In genomic region chr5:131250701-131251636, GRCm38 (mm10) we compare ENCODE assay signal across 10 mouse cellular contexts. TPM values are rescaled to one million over a fixed set of nuclear protein-coding genes. Genes with fewer than 3 reads are reported as not detected.
DNase-seq lines count a peak whose midpoint lies in the region; ATAC-seq and TF ChIP-seq lines count a peak whose summit lies in the region.
"Had no signal": no experiment of that assay in that cellular context is flagged by ENCODE, and none has a peak within 500 bp of the region (broad histone marks: within the 10 kb centered on the region; RNA-seq: fewer than 3 reads in every experiment).

No protein-coding gene starts in this region.

- TF ChIP-seq POLR2A in embryonic fibroblast, embryonic 13.5 days (IDR thresholded peaks at IDR 0.05; ENCODE audit: low read depth, low read length): no peak
- TF ChIP-seq POLR2A in thymus, adult 2 months (IDR thresholded peaks at IDR 0.05; ENCODE audit: control insufficient read depth, extremely low read depth, insufficient read depth, low read length, poor library complexity): no peak

- peak; percentile 82 for ATAC-seq in intestine, embryonic 15.5 days
- no peak for ATAC-seq in midbrain, postnatal 0 days (ENCODE audit: low FRiP score)
- ATAC-seq: liver, embryonic 12.5 days had no signal

- H3K4me2 ChIP-seq in intestine, embryonic 15.5 days (replicated peaks): no peak overlapping the region
- H3K4me2 ChIP-seq in midbrain, postnatal 0 days (ENCODE audit: low read depth, low read length, poor library complexity, severe bottlenecking): no peak overlapping the region
- H3K4me2 ChIP-seq: liver, embryonic 12.5 days had no signal

- peaks cover 11% of the 10 kb centered on the region for H3K4me1 ChIP-seq in embryonic fibroblast, embryonic 13.5 days (ENCODE audit: control insufficient read depth, insufficient read depth, low read length)
- H3K4me1 ChIP-seq in intestine, embryonic 15.5 days (replicated peaks): no peaks in the 10 kb centered on the region
- no peaks in the 10 kb centered on the region for H3K4me1 ChIP-seq in thymus, adult 2 months (replicated peaks; ENCODE audit: control insufficient read depth, insufficient read depth, low read length)
- no peaks in the 10 kb centered on the region for H3K4me1 ChIP-seq in midbrain, postnatal 0 days (ENCODE audit: insufficient read depth, low read length)
- H3K4me1 ChIP-seq: forebrain, embryonic 10.5 days; liver, embryonic 12.5 days had no signal

- no peak for TF ChIP-seq CTCF in embryonic fibroblast, embryonic 13.5 days (IDR thresholded peaks at IDR 0.05; ENCODE audit: borderline replicate concordance, insufficient read depth, low read length)
- no peak for TF ChIP-seq CTCF in thymus, adult 2 months (IDR thresholded peaks at IDR 0.05; ENCODE audit: borderline replicate concordance, control insufficient read depth, extremely low read depth, insufficient read depth, low read length, poor library complexity)
- TF ChIP-seq CTCF in midbrain, postnatal 0 days (IDR thresholded peaks at IDR 0.05): no peak

- H3K4me3 ChIP-seq in embryonic fibroblast, embryonic 13.5 days (ENCODE audit: insufficient read depth, low read length): no peak overlapping the region
- H3K4me3 ChIP-seq in intestine, embryonic 15.5 days (replicated peaks): no peak overlapping the region
- no peak overlapping the region for H3K4me3 ChIP-seq in thymus, adult 2 months (ENCODE audit: control insufficient read depth, insufficient read depth, low read length)
- H3K4me3 ChIP-seq in midbrain, postnatal 0 days (ENCODE audit: low read depth, low read length): no peak overlapping the region
- H3K4me3 ChIP-seq: forebrain, embryonic 10.5 days; liver, embryonic 12.5 days had no signal

- H3K9ac ChIP-seq in intestine, embryonic 15.5 days: no peak overlapping the region
- H3K9ac ChIP-seq in midbrain, postnatal 0 days (replicated peaks; ENCODE audit: low read length, poor library complexity, severe bottlenecking): no peak overlapping the region
- H3K9ac ChIP-seq: liver, embryonic 12.5 days had no signal

- H3K27ac ChIP-seq in embryonic fibroblast, embryonic 13.5 days (ENCODE audit: insufficient read depth, low read length): peak overlapping the region; percentile 77
- 0 out of 2 replicates have a peak overlapping the region, but pooled peaks have one; percentile 5 for H3K27ac ChIP-seq in intestine, embryonic 15.5 days
- H3K27ac ChIP-seq in thymus, adult 2 months (ENCODE audit: control insufficient read depth, insufficient read depth, low read length): no peak overlapping the region
- no peak overlapping the region for H3K27ac ChIP-seq in midbrain, postnatal 0 days (ENCODE audit: low read depth, low read length)
- H3K27ac ChIP-seq: forebrain, embryonic 10.5 days; liver, embryonic 12.5 days had no signal

- H3K9me3 ChIP-seq in intestine, embryonic 15.5 days: no peaks in the 10 kb centered on the region
- no peaks in the 10 kb centered on the region for H3K9me3 ChIP-seq in midbrain, postnatal 0 days (ENCODE audit: low read length)
- H3K9me3 ChIP-seq: forebrain, embryonic 10.5 days had no signal

- H3K36me3 ChIP-seq in intestine, embryonic 15.5 days: no peaks in the 10 kb centered on the region
- H3K36me3 ChIP-seq in thymus, adult 2 months (ENCODE audit: control insufficient read depth, insufficient read depth, low read length): no peaks in the 10 kb centered on the region
- no peaks in the 10 kb centered on the region for H3K36me3 ChIP-seq in midbrain, postnatal 0 days (ENCODE audit: insufficient read depth, low read length)
- H3K36me3 ChIP-seq: forebrain, embryonic 10.5 days; liver, embryonic 12.5 days had no signal

- peak; percentile 26 for DNase-seq in embryo, embryonic 11 days
- DNase-seq in embryo, embryonic 9.5 days (ENCODE audit: extremely low spot score): no peak
- peak; percentile 38 for DNase-seq in lung, postnatal 36 days
- no peak for DNase-seq in testis, postnatal 14 days (ENCODE audit: low spot score)
- DNase-seq in thymus, adult 2 months: no peak
- DNase-seq in midbrain, postnatal 0 days (ENCODE audit: low spot score): no peak

- no peaks in the 10 kb centered on the region for H3K27me3 ChIP-seq in intestine, embryonic 15.5 days (replicated peaks)
- no peaks in the 10 kb centered on the region for H3K27me3 ChIP-seq in thymus, adult 2 months (ENCODE audit: control insufficient read depth, insufficient read depth, low read length)
- H3K27me3 ChIP-seq in midbrain, postnatal 0 days (ENCODE audit: insufficient read depth, low read length): no peaks in the 10 kb centered on the region
- H3K27me3 ChIP-seq: liver, embryonic 12.5 days had no signal

- 54% methylated on average over 8 of the region's 8 CpGs for WGBS in intestine, embryonic 15.5 days
- 81% methylated on average over 8 of the region's 8 CpGs for WGBS in thymus, adult 2 months
- WGBS in midbrain, postnatal 0 days: 78% methylated on average over 8 of the region's 8 CpGs

RNA-seq across cellular contexts. Expression of gene Galnt17, which starts 57.3 kb away (rescaled TPM):
- 30.9 and 34.5 TPM in 2 replicates for polyA plus RNA-seq in embryonic fibroblast, embryonic 13.5 days (2011; ENCODE audit: insufficient read length, low read depth, missing spikeins)
- 0.68 and 0.93 TPM in 2 replicates for polyA plus RNA-seq in intestine, embryonic 15.5 days (2015; fragmentation: Nextera tagmentation; extraction: Ambion mirVana)
- polyA plus RNA-seq in thymus, adult 2 months (2012; rRNA removed): 2.0 and 2.3 TPM in 2 replicates
- total RNA-seq in midbrain, postnatal 0 days (2014; rRNA removed): 16.7 and 27.0 TPM in 2 replicates
- 4.0 and 4.8 TPM in 2 replicates for polyA plus RNA-seq in midbrain, postnatal 0 days (2015; fragmentation: Nextera tagmentation; extraction: Ambion mirVana)

Comparison
In these comparisons a context has a peak if more than half of its experiments do, and no peak if none do; other contexts are left out.
1. DNase-seq: peak in embryo, embryonic 11 days (single experiment) and lung, postnatal 36 days (single experiment); none in embryo, embryonic 9.5 days (single experiment), testis, postnatal 14 days (single experiment), thymus, adult 2 months (single experiment) and midbrain, postnatal 0 days (single experiment).
2. H3K27ac ChIP-seq: peak in embryonic fibroblast, embryonic 13.5 days (single experiment) and intestine, embryonic 15.5 days (single experiment); none in thymus, adult 2 months (single experiment) and midbrain, postnatal 0 days (single experiment).